Mouse (Mus musculus): Measurements from ENCODE around the gene Asb14.

Gene Asb14

DNA sequence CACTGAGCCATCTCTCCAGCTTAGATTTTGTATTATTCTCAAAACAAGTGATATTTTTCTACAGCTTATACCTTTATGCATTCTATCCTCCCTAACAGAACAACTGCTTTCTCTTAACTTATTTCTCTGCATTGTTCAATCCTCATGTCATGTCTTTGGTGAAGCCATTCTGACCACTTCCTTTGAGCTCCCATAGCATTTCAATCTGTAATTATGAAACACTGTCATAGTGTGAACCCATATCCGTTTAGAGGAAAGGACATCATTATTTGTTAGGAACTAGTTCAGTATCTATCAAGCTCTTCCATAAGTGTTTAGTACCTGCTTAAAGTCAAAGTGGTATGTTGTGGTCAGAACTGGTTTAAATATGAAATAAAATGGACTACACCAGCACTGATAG, 66.2 kb downstream of the Asb14 start:
- DNase-seq (ENCODE audit: low spot score) = no peak
